Mouse (Mus musculus): ENCODE measurements around the gene Tsga10.

DNA sequence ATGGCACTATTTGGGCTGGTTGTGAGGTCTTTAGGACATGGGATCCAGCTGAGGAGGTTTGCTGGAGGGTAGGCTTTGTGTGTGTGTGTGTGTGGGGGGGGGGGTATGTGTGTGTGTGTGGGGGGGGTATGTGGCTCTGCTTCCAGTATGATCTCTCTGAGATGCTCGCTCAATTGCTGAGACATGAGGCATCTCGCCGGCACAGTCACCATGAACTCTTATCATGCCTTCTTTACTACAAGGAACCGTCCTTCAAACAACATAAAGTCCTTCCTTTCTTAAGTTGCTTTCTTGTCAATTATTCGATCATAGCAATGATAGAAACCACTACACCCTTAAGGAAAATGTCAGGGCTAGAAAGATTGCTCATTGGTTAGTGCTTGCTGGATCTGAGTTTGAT, 155.1 kb downstream of the Tsga10 start:
- TF ChIP-seq CTCF (conservative IDR thresholded peaks at IDR 0.05 in 1 of 2, IDR thresholded peaks at IDR 0.05 in 1 of 2; ENCODE audit: low read depth in 2 of 2, low read length in 2 of 2): no peak
- TF ChIP-seq EP300 (IDR thresholded peaks at IDR 0.05; ENCODE audit: low read length): no peak
- TF ChIP-seq CHD1 (IDR thresholded peaks at IDR 0.05; ENCODE audit: low read depth, low read length): no peak
- no peak for TF ChIP-seq TCF12 (IDR thresholded peaks at IDR 0.05; ENCODE audit: low read depth, low read length)
- no peak for TF ChIP-seq POLR2A (IDR thresholded peaks at IDR 0.05; ENCODE audit: low read depth, low read length)
- TF ChIP-seq PAX5 (IDR thresholded peaks at IDR 0.05; ENCODE audit: low read length): no peak
- TF ChIP-seq ZC3H11A (IDR thresholded peaks at IDR 0.05; ENCODE audit: low read depth, low read length): no peak
- no peak for TF ChIP-seq MAX (IDR thresholded peaks at IDR 0.05; ENCODE audit: low read length)
- TF ChIP-seq ZMIZ1 (IDR thresholded peaks at IDR 0.05; ENCODE audit: low read depth, low read length): no peak
- TF ChIP-seq NRF1 (IDR thresholded peaks at IDR 0.05; ENCODE audit: low read depth, low read length): no peak
- no peak for TF ChIP-seq E2F4 (IDR thresholded peaks at IDR 0.05; ENCODE audit: insufficient replicate concordance, low read depth, low read length)
- no peak for TF ChIP-seq GABPA (IDR thresholded peaks at IDR 0.05; ENCODE audit: insufficient replicate concordance, low read depth, low read length)
